Mouse (Mus musculus) retina, postnatal 7 days (tissue): ENCODE measurements at regions not wholly inside any gene's neighbourhood (a gene's known extent, or its start where the extent isn't known, plus 50 kb on each side); places are given as distances from the start of the nearest gene placed in this dataset.
"Not testable (repeated sequence)": the region's sequence is repeated elsewhere in the genome, so short reads cannot be mapped to it uniquely, and the experiment has no call there.

Source experiments
- DNase-seq: peaks from one replicate; pipeline ENCODE4 v3.0.0-alpha.2; 2012; ENCODE audit warnings: low read depth, low spot score

GRCm38 (mm10) chr7:137629540-137629939 lies 192.1 kb downstream of the Glrx3 start:
- DNase-seq, result no peak

- no peak for DNase-seq
These were observed 211.2 kb downstream of the Glrx3 start for GRCm38 (mm10) chr7:137648621-137649020.

- no peak for DNase-seq
These were observed 212.2 kb downstream of the Glrx3 start for GRCm38 (mm10) chr7:137649650-137650049.

GRCm38 (mm10) chr7:137653837-137654236 lies 216.4 kb downstream of the Glrx3 start:
- DNase-seq, result no peak

- DNase-seq, result no peak
These were observed 229.8 kb downstream of the Glrx3 start for GRCm38 (mm10) chr7:137667165-137667564.

- no peak for DNase-seq
These were observed 233.7 kb downstream of the Glrx3 start for GRCm38 (mm10) chr7:137671156-137671555.

- no peak for DNase-seq
These were observed 237.2 kb downstream of the Glrx3 start for GRCm38 (mm10) chr7:137674596-137674995.

- no peak for DNase-seq
These were observed 238.0 kb downstream of the Glrx3 start for GRCm38 (mm10) chr7:137675381-137675780.

GRCm38 (mm10) chr7:137684826-137685225 lies 247.4 kb downstream of the Glrx3 start:
- no peak for DNase-seq

GRCm38 (mm10) chr7:137685320-137685719 lies 247.9 kb downstream of the Glrx3 start:
- DNase-seq, result no peak

GRCm38 (mm10) chr7:137696831-137697230 lies 259.4 kb downstream of the Glrx3 start:
- DNase-seq, result no peak

- not testable (repeated sequence) for DNase-seq
These were observed 261.1 kb downstream of the Glrx3 start for GRCm38 (mm10) chr7:137698501-137698900.

GRCm38 (mm10) chr7:137712862-137713261 lies 275.4 kb downstream of the Glrx3 start:
- no peak for DNase-seq

- no peak for DNase-seq
These were observed 276.4 kb downstream of the Glrx3 start for GRCm38 (mm10) chr7:137713856-137714255.

GRCm38 (mm10) chr7:137714318-137714962 lies 277.0 kb downstream of the Glrx3 start:
- DNase-seq, result no peak

GRCm38 (mm10) chr7:137715126-137715900 lies 277.9 kb downstream of the Glrx3 start:
- DNase-seq, result no peak

- DNase-seq, result no peak
These were observed 286.1 kb downstream of the Glrx3 start for GRCm38 (mm10) chr7:137723361-137724040.

- DNase-seq, result no peak
These were observed 288.6 kb downstream of the Glrx3 start for GRCm38 (mm10) chr7:137726031-137726430.

GRCm38 (mm10) chr7:137735873-137736527 lies 298.6 kb downstream of the Glrx3 start:
- no peak for DNase-seq

GRCm38 (mm10) chr7:137741702-137742101 lies 304.3 kb downstream of the Glrx3 start:
- no peak for DNase-seq

GRCm38 (mm10) chr7:137742297-137742751 lies 304.9 kb downstream of the Glrx3 start:
- no peak for DNase-seq

GRCm38 (mm10) chr7:137745575-137745974 lies 308.2 kb downstream of the Glrx3 start:
- DNase-seq, result no peak
